Mouse (Mus musculus): ENCODE results near the gene Marveld3.
A peak's percentile ranks its signal among the peaks of the same experiment; 100 is the strongest.

Gene Marveld3

DNA sequence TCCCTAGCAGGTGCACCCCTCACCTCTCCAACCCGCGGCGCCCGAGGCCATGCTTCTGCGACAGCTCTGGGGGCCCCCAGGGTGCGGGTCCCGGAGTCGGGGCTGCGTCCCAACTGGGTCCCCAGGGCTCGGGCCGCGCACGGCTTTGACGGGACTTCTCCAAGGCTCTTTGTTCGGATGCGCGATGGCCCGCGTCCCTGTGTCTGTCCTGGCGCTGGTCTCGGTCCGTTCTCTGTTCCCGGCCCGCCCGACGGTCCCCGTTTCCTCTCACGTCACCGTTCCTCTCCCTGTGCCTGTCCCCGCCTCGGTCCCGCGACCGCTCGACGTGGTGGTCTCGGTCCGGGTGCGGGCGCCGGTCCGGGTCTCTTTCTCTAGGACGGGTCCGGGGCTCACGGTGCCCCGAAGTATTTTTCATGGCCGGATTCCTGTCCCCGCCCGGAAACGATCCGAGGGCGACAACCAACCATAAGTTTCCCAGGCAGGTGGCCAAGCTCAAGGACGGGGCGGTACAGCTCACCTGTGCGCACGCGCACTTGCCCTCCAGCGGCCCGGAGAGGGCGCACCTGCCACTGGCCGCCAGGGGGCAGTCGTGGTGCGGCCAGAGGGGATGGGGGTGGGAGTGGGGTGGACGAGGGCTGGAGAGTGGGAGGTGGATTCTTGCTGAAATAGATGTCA is at the start of gene Marveld3:
Gene Marveld3 (minus strand): TSS at position 511 of the 675 bp plus-strand sequence.
- DNase-seq (ENCODE audit: low read depth, low spot score): peak; percentile 86

DNA sequence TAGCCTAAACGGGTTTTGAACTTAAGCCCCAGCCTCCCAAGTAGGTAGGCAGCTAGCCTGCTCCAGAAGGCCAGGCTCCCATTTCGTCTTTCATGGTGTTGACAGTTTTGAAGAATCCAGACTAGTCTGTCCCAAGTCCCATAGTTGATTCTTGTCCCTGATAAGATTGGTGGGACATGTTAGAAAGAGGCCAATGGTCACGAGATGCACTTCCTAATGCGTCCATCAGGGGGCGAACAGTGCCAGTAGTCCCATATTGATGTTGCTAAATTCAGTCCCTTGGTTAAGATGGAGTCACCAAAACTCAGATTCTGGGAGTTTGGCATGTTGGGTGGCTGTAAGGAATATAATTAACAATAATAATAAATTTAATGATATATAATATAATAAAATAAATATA is 48.9 kb upstream of the Marveld3 start:
- DNase-seq (ENCODE audit: low read depth, low spot score): peak; percentile 81

DNA sequence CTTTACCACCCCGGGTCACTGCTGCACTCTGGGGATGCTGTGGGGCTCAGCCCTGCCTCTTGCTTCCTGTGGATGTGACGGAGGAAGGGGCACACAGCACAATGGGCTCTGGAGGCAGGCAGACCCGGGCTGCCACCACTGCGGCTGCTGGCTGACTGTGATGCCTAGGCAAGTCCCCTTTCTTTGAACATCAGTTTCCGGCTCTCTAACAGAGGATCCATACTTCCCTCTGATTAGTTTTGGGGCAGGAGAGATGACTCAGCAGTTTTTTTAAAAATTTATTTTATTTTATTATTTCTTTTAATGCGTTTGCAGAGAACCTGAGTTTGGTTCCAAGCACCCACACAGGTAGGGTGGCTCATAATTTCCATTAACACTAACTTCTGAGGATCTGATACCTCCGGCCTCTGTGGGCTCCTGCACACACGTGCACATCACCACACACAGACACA is 47.0 kb upstream of the Marveld3 start:
- DNase-seq (ENCODE audit: low read depth, low spot score): peak; percentile 39

DNA sequence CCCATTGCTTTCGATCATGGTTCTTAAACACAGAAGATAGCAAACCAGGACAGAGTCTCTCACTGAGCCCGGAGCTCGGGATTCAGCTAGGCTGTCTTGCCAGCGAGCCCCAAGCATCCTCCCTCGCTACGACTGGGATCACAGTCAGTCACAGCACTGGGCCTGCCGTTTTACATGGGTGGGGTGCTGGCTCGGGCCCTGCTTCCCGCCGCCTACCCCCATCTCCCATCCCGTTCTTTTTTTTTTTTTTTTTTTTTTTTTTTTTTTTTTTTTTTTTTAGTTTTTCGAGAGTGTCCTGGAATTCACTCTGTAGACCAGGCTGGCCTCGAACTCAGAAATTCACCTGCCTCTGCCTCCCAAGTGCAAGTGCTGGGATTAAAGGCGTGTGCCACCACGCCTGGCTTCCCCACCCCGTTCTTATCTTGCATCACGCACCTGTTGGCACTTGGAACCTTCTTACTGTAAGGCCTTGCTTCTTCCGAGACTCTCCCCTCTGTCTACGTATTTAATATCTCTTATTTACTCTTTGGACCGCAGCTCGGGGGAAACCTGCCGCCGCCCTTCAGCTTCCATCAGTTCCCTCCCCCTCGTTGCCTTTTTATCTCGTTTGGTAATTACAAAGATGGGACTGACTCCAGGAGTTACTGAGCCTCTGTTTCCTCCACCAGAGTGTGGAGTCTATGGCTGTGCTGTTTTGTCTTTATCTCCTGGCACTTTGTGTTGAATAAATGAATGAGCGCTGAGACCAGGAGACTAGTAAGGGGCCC is 46.4 kb upstream of the Marveld3 start:
- no peak for DNase-seq (ENCODE audit: low read depth, low spot score)

DNA sequence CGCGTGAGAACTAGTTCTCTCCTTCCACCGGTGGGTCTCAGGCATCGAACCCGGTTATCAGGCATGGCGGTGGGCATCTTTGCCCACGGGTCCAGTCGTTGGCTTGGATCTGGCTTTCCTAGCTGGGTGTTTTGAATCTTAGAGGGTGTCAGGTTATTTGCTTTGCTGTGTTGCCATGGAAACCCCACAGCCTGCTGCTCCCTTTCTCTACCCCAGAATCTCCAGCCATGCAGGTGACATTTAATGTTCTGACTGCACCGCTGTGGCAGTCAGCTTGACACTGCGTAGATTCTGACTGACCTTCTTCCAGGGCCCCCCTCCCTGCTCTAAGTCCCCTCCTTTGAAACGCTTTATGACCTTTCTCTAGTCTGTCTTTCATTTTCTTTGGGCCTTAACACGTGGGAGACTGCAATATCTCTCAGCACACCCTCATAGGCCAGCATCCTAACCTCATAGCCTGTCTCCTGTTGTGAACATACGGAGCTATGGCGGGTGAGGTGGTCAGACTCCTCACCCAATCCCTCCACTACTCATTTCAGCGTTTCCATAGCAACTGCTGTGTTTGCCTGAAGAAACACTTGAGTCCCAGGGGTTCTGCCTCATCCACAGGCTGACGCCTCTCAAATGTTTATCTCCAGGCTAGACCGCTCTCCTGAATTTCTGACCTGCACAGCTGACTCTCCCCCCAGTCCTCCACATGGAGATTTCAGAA is 44.5 kb upstream of the Marveld3 start:
- peak; percentile 22 for DNase-seq (ENCODE audit: low read depth, low spot score)

DNA sequence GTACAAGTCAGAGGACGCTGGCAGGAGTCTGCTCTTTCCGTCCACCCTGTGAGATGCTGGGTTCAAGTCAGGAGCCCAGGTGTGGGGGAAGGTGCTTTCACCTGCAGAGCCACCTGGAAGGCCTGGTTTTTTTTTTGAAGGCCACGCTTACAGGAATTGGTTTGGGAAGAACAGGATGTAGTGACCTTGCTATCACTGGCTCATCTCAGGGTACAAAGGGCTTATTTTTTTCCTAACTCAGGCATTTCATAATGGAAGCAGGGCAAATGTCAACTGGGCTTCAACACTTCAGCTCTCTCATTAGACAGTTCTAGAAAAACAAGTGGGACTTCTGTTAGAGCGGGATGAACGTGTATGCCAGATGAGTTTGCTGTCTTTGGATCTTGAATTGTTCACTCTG is 42.3 kb upstream of the Marveld3 start:
- DNase-seq (ENCODE audit: low read depth, low spot score): no peak

DNA sequence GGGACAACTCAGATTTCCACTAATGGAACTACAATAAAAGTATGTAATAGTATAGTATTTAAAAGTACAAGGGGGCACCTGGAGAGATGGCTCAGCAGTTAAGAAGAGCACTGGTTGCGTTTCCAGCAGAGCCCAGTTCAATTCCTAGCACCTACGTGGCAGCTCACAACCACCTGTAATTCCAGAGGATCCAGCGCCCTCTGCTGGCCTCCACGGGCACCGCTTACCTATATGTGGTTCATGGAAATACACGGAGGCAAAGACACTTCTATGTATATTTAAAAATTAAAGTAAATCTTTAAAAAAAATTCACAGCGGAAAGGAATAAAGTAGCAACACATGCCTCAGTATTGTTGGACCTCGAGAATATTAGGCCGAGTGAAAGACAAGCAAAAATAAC is 41.0 kb upstream of the Marveld3 start:
- peak; percentile 79 for DNase-seq (ENCODE audit: low read depth, low spot score)

DNA sequence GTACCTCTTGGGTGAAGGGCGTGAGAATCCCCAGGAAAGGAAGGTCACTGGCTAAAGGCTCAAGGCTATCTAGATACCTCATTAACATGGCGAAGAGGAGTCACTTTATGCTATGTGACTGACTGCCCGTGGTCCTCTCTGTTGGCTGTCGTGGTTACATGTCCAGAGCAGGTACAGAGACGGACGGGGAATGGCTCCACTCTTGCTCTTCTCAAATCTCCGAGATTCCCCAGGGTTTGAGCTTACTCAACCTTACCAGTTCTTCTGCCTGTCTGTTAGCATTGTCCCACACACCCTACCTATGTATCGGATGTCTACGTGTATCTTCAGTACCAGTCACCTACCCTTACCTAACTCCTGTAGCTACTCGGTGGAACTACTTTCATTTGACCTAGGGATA is 38.0 kb upstream of the Marveld3 start:
- DNase-seq (ENCODE audit: low read depth, low spot score): no peak

DNA sequence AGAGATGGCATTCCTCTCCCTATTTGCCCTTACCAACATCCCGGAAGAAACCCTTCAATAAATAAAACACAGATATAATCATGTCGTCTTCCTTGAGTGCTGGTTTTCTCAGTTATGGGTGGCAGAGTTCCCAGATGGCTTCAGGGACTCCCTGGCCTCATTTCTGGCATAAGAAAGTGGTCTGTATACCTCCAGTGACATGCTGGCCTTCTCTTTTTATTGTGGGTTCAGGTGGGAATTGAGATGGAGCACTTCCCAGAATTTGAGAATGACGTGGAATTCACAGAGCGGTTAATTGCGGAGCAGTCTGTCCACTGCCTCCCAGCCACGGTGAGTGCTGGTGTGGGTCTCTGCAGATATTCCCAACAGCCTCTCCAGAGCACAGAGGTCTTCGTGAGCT is 36.1 kb upstream of the Marveld3 start:
- no peak for DNase-seq (ENCODE audit: low read depth, low spot score)

DNA sequence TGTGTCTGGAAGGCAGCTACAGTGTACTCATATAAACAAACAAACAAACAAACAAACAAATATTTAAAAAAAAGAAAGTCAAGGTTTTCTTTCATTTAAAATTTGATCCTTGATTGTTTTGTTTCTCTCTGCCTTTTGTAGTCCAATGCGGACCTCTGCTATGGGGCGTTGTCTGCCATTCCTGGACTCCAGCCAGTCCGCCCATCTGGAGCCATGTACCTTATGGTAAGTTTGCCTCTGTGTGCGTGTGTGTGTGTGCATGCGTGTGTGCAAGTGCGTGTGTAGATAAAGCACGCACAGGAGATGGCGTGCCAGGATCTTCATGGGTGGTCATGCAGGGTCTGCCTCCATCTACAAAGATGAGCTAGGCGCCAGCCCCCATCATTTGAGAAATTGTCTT is 35.4 kb upstream of the Marveld3 start:
- no peak for DNase-seq (ENCODE audit: low read depth, low spot score)

DNA sequence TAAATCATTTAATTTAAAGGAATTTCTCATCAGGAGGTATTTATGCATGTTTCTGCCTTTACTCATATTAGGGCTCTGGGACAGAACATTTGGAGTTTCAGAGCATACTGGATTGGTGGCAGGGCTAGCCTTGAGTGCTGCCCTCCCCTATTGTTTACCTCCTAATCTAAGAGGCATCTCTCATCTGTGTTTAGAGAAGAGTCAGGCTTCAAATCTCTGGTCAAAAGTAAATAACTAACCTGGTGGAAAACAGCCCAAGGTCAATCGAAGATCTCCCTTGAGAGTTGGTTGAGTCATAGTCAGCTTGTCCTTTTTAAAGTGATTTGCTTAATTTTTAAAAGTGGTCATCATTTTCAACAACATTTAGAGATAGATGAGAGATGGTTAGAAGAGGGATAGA is 30.9 kb upstream of the Marveld3 start:
- no peak for DNase-seq (ENCODE audit: low read depth, low spot score)

DNA sequence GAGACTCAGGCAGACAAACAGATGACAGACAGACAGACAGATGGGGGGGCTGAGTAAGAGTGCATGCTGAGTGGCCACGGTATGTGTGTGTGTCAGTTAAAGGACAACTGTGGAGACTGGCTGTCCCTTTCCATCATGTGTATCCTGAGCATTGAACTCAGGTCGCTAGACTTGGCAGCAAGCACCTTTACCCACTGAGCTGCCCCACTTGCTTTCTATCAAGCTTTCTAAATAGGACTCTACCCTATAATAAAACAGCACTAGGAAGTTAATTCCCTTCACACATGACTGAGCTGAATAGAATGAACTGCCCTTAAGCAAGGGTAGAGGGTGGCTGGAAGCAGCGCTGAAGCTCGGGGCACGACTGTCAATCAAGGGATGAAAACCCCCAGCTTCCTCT is 30.2 kb upstream of the Marveld3 start:
- no peak for DNase-seq (ENCODE audit: low read depth, low spot score)

DNA sequence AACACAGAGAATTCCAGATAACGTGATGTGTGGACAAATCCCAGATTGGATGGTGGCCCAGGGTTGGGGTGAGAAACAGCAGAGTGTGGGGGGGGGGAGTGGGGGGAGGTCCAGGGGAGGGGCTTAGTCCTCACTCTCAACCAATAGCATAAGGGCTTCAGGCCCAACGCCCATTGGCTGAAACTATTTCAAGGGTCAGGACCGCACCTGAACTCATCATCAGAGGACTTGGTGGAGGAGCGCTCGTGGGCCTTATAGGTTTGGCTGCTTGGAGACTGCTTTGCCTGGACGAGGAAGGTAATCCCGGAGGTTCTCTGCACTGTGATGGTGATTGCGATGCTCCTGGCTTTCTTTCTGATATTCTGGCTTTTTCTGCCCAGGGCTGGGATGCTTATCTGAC is 28.2 kb upstream of the Marveld3 start, which contains the start of gene Tat:
Gene Tat (plus strand): TSS at position 214 of the 400 bp plus-strand sequence.
- no peak for DNase-seq (ENCODE audit: low read depth, low spot score)

DNA sequence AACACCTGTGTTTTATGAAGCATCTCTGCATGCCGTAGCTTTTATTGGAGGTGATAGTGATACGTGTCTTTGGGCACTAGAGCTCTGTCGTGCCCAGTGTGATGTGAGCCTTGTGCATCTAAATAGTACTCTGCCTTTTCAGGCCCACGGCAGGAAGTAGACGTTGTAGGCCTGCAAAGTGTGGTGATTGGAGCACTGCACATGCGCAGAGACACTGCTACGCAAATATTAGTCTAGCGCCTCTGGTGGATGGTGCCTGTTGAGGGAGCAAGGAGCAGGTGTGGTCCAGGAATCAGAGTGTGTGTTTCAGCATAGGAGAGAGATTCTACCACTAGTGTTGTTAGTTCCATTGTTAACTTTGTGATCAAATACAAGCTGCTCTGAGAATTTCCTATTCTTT is 27.1 kb upstream of the Marveld3 start:
- DNase-seq (ENCODE audit: low read depth, low spot score): no peak

DNA sequence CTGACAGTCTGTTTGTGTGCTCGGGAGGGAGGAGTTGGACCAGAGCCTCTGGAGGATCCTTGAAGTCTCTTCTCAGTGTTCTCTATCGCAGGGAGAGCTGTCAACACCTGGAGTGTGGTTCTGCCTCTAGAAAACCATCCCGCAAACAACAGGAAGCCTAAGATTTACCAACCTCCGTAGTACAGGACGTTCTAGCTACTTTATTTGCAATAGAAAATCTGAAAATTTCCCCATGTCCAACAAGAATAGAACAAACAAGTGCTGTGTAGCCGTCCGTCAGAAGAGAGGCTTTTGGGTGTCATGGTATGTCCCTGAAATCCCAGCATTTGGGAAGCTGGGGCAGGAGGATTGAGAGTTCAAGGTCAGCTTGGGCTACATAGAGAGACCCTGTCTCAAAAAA is 25.8 kb upstream of the Marveld3 start:
- no peak for DNase-seq (ENCODE audit: low read depth, low spot score)

DNA sequence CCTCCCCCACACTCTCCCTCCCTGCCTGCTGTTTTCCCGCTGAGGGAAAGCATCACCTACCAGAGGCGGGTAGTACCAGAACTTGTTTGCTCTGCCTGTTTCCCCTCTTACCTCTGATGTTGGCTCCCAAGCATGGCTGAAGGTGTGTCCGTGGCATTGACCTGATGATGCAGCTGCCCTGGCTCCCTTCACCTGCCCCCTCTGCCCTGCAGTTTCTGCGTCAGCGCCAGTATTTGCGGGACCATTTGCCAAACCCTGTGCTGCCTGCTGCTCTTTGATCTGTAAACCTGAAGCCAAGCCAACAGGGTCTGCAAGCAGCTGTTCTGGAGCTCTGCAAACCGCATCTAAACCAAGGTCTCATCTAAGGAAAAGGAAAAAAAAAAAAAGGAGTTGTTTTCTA is 24.4 kb upstream of the Marveld3 start:
- no peak for DNase-seq (ENCODE audit: low read depth, low spot score)

DNA sequence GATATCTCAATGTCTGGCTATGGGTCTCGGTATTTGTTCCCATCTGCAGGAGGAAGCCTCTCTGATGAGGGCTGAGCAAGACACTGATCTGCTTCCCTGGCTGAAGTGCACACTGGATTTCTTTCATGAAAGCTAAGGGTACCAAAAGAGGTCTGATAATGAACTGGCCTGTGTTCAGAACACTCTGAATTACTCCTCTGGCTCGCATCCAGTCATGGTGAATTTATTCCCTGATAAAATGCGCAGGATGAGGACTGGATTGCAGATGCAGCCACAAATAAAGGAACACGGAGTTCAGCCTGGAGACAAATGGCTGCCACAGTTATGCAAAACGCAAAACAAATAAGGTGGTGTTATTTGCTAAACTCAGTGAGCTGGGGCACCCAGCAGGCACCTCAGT is 21.9 kb upstream of the Marveld3 start:
- DNase-seq (ENCODE audit: low read depth, low spot score): no peak

DNA sequence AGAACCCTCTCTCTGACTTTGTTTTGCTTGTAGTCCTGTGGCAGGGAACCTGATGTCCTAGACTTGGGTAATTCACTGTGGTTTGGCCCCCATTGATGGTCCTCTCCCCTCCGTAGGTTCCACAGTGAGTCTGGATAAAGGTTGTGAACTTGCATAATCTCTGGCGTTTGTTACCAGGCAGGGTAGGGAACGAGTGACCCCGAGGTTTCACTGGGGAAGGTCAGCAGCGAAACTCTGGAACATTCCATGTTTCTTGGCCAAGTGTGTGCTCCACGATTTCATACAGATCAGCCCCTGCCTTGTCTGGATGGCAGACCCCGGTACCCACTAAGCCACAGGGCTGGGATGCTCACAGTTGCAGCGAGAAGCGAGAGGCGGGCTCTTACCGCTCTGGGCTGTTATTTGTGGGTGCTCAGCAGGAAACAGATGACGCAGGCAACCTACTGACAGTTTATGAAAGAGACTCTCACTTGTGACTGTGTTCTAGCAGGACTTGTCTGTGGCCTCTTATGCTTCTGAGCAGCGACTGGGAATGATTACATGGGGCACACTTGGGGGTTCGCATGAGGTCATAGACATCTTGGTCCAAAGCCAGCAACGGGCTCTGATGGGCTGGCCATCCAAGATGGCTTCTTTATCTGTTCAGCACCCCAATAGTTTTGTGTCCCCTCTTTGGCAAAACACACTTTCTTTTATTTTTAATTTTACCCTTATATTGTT is 20.5 kb upstream of the Marveld3 start:
- no peak for DNase-seq (ENCODE audit: low read depth, low spot score)

DNA sequence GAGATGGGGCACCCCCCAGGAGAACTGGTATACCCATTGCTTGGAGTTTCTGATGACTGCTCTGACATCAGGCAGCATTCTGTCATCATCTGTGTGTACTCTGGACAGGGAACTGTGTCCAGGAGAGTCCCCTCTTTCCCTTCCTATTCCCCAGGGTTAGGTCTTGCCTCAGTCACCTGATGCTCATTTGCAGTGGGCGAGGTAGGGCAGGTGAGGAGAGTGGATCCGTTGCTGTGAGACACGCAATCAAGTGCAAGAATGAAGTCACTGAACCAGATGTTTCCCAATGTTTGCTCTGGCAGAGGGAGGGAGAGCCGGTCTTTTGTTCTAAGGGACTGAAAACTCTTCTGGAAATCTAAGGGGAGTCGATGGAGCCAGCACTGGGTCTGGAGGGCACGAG is 17.3 kb upstream of the Marveld3 start:
- DNase-seq (ENCODE audit: low read depth, low spot score): no peak

DNA sequence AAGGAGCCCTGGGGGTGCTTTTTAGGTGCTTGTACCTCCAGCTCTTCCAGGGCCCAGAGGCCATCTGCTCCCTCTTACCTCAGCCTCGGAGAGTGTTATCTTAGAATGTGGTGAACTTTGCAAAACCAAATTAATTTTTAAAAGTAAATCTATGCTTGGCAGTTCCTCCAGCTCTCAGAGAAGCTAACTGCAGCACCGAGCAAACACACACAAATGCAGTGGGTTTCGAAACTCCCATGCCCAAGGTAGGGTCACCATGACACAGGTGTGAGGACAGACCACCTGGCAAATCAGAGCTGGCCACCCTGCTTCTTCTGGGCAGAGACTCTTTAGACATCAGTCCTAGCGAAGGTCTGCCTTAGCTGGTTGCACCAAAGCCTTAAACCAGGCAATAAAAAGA is 10.9 kb upstream of the Marveld3 start:
- no peak for DNase-seq (ENCODE audit: low read depth, low spot score)

DNA sequence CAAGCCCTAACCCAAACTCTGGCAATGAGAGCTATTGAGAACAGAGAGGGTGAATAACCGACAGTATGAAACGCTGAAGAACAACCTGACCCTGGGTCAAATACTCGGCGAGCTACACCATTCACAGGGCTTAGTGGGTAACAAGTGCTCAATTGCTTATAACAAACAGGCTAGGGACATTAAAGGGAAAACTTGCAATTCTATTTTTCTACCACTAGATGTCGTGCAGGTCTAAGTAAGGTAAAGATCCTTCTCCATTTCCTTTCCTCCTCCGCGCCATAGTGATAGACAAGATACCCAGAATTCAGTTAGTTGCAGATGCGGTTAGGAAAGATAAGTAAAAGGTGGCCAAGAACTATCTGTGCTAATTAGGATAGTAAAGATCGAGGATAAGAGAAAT is 8.3 kb upstream of the Marveld3 start:
- peak; percentile 84 for DNase-seq (ENCODE audit: low read depth, low spot score)

DNA sequence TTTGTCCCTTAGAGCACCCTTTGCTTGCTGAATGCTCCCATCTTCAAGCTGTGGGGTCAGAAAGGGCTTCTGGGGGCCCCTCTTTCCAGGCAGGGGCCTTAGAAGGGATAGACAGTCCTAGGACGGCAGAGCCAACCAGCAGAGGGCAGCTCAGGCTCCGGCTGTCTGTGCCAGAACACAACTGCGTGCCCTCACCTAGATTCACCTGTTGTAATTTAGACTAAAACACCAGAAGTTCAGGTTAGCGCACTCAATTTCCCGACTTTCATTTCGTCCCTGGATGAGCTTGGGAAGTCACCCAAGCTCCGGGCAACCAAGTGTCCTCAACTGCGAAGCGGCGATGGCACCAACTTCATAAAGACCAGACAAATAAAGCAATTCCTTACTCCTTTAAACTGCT is 6.8 kb upstream of the Marveld3 start:
- no peak for DNase-seq (ENCODE audit: low read depth, low spot score)
